Mouse (Mus musculus): Measurements from ENCODE around the gene Arhgap17.

- TF ChIP-seq GATA1 (IDR thresholded peaks at IDR 0.05; ENCODE audit: borderline replicate concordance, low read length) (no peak), FLI1 (IDR thresholded peaks at IDR 0.05; ENCODE audit: low read length) (no peak)
Observed at GRCm38 (mm10) chr7:123363971-123364370, 5.7 kb downstream of the Arhgap17 start.

Measured in megakaryocyte, embryonic 14.5 days (primary cell).